Mouse (Mus musculus): ENCODE measurements around the gene Klf13.

Klf13 gene

GRCm38 (mm10) chr7:63887034-63887551 lies 51.6 kb downstream of the Klf13 start:
- no peak for DNase-seq (ENCODE audit: low read depth)

GRCm38 (mm10) chr7:63885025-63885424 lies 53.7 kb downstream of the Klf13 start:
- DNase-seq (ENCODE audit: low read depth): no peak

GRCm38 (mm10) chr7:63882739-63883138 lies 56.0 kb downstream of the Klf13 start:
- DNase-seq (ENCODE audit: low read depth): no peak

- DNase-seq (ENCODE audit: low read depth): no peak
These were observed 59.1 kb downstream of the Klf13 start for GRCm38 (mm10) chr7:63879583-63879982.

- no peak for DNase-seq (ENCODE audit: low read depth)
These were observed 61.1 kb downstream of the Klf13 start for GRCm38 (mm10) chr7:63877610-63878009.

- DNase-seq (ENCODE audit: low read depth): no peak
These were observed 62.1 kb downstream of the Klf13 start for GRCm38 (mm10) chr7:63876640-63877039.

GRCm38 (mm10) chr7:63875686-63876085 lies 63.0 kb downstream of the Klf13 start:
- no peak for DNase-seq (ENCODE audit: low read depth)

GRCm38 (mm10) chr7:63873880-63874279 lies 64.8 kb downstream of the Klf13 start:
- DNase-seq (ENCODE audit: low read depth): no peak

GRCm38 (mm10) chr7:63871698-63872097 lies 67.0 kb downstream of the Klf13 start:
- DNase-seq (ENCODE audit: low read depth): no peak

- DNase-seq (ENCODE audit: low read depth): no peak
These were observed 70.3 kb downstream of the Klf13 start for GRCm38 (mm10) chr7:63868356-63868918.

- DNase-seq (ENCODE audit: low read depth): no peak
These were observed 72.8 kb downstream of the Klf13 start for GRCm38 (mm10) chr7:63865911-63866310.

GRCm38 (mm10) chr7:63863046-63863445 lies 75.7 kb downstream of the Klf13 start:
- no peak for DNase-seq (ENCODE audit: low read depth)

- DNase-seq (ENCODE audit: low read depth): no peak
These were observed 77.6 kb downstream of the Klf13 start for GRCm38 (mm10) chr7:63861123-63861522.

- peak; percentile 67 for DNase-seq (ENCODE audit: low read depth)
These were observed 80.1 kb downstream of the Klf13 start for GRCm38 (mm10) chr7:63858571-63859152.

GRCm38 (mm10) chr7:63857771-63858417 lies 80.8 kb downstream of the Klf13 start:
- DNase-seq (ENCODE audit: low read depth): no peak

- DNase-seq (ENCODE audit: low read depth): peak; percentile 50
These were observed 83.4 kb downstream of the Klf13 start for GRCm38 (mm10) chr7:63855283-63855682.

- no peak for DNase-seq (ENCODE audit: low read depth)
These were observed 86.7 kb downstream of the Klf13 start for GRCm38 (mm10) chr7:63851841-63852533.
